Mouse (Mus musculus) midbrain, postnatal 0 days (tissue): ENCODE results near the gene Mbnl2. TPM values are rescaled to one million over a fixed set of nuclear protein-coding genes. Genes with fewer than 3 reads are reported as not detected.

Experiments
- ATAC-seq: fragments of 200-750 bp; cut with Nextera tagmentation; 2 replicates; pipeline ENCODE4 v1.8.0; 2017; ENCODE audit warnings: moderate number of reproducible peaks, mild to moderate bottlenecking, moderate TSS enrichment, moderate library complexity; ENCODE audit not compliant: low FRiP score
- DNase-seq: peaks from one replicate; pipeline ENCODE4 v3.0.0-alpha.2; 2015; ENCODE audit warnings: low spot score
- H3K27ac ChIP-seq: fragments of 300-500 bp; sonication (generic); 2 replicates; pipeline ENCODE4 v1.5.1; 2014; ENCODE audit warnings: low read depth, mild to moderate bottlenecking, low read length, mixed read lengths
- H3K27me3 ChIP-seq: fragments of 300-500 bp; sonication (generic); 2 replicates; pipeline ENCODE4 v1.6.1; 2014; ENCODE audit warnings: low read length, control low read depth, mixed read lengths; ENCODE audit not compliant: insufficient read depth
- H3K36me3 ChIP-seq: fragments of 300-500 bp; sonication (generic); 2 replicates; pipeline ENCODE4 v1.6.1; 2014; ENCODE audit warnings: low read length, control low read depth, mixed read lengths; ENCODE audit not compliant: insufficient read depth
- H3K4me1 ChIP-seq: fragments of 300-500 bp; sonication (generic); 2 replicates; pipeline ENCODE4 v1.6.1; 2014; ENCODE audit warnings: mild to moderate bottlenecking, control low read depth, antibody characterized with exemption, low read length, mixed read lengths; ENCODE audit not compliant: insufficient read depth
- H3K4me2 ChIP-seq: fragments of 300-500 bp; sonication (generic); 2 replicates; pipeline ENCODE4 v1.6.1; 2014; ENCODE audit warnings: low read depth, mild to moderate bottlenecking, low read length, mixed read lengths; ENCODE audit not compliant: poor library complexity, severe bottlenecking
- H3K4me3 ChIP-seq: fragments of 300-500 bp; sonication (generic); 2 replicates; pipeline ENCODE4 v1.5.1; 2014; ENCODE audit warnings: low read depth, mild to moderate bottlenecking, low read length, moderate library complexity
- H3K9ac ChIP-seq: fragments of 300-500 bp; sonication (generic); replicated peaks from 2 replicates; pipeline ENCODE4 v1.6.1; 2014; ENCODE audit warnings: mild to moderate bottlenecking, low read length, moderate library complexity, mixed read lengths; ENCODE audit not compliant: poor library complexity, severe bottlenecking
- H3K9me3 ChIP-seq: fragments of 300-500 bp; sonication (generic); 2 replicates; pipeline ENCODE4 v1.6.1; 2016; ENCODE audit warnings: low read length, control low read depth
- CTCF ChIP-seq: IDR thresholded peaks from 2 replicates; pipeline ENCODE4 v1.5.1; 2016; ENCODE audit warnings: antibody characterized with exemption, mild to moderate bottlenecking
- WGBS: fragments of 180-500 bp; shearing (Covaris S2); extraction: QIAGEN DNeasy Blood & Tissue Kit; methylation state at CpG from one replicate; pipeline ENCODE4 v1.1.7; 2014; 5-methylcytosine and 5-hydroxymethylcytosine counted together
- polyA plus RNA-seq: library from polyadenylated mRNA; unstranded; fragments of >200 nt; fragmentation: Nextera tagmentation; extraction: Ambion mirVana; gene quantifications from 2 replicates; pipeline ENCODE4 v1.2.1, GENCODE M21; 2015
- total RNA-seq: library from RNA; depleted of rRNA; stranded (reverse); fragments of >200 nt; gene quantifications from 2 replicates; pipeline ENCODE4 v1.2.3, GENCODE M21; 2014

Gene Mbnl2
- total and polyA plus RNA-seq, 2 experiments from 2014 or later = 19.5 to 41.4 TPM

GRCm38 (mm10) chr14:120405597-120405996, 130.1 kb downstream of the Mbnl2 start:
- H3K9ac ChIP-seq = no peak overlapping the region
- H3K27me3 ChIP-seq = no peaks in the 10 kb centered on the region
- WGBS = 92% methylated on average over 3 of the region's 3 CpGs
- H3K9me3 ChIP-seq = no peaks in the 10 kb centered on the region
- DNase-seq (no peak), ATAC-seq (no peak)
- H3K27ac ChIP-seq = no peak overlapping the region
- no peak overlapping the region for H3K4me2 ChIP-seq
- no peak for TF ChIP-seq CTCF
- no peaks in the 10 kb centered on the region for H3K4me1 ChIP-seq
- no peak overlapping the region for H3K4me3 ChIP-seq
- 0 out of 2 replicates have a peak, but pooled peaks cover 7% of the 10 kb centered on the region for H3K36me3 ChIP-seq

- 86% methylated on average over 6 of the region's 6 CpGs for WGBS
- Histone ChIP-seq H3K4me2 (no peak overlapping the region), H3K27ac (no peak overlapping the region), H3K9me3 (no peaks in the 10 kb centered on the region), H3K9ac (no peak overlapping the region), H3K4me1 (no peaks in the 10 kb centered on the region), H3K4me3 (no peak overlapping the region), H3K27me3 (no peaks in the 10 kb centered on the region), H3K36me3 (0 out of 2 replicates have a peak, but pooled peaks cover 4% of the 10 kb centered on the region)
- TF ChIP-seq CTCF = no peak
- ATAC-seq (no peak), DNase-seq (no peak)
Observed at GRCm38 (mm10) chr14:120406271-120406670, 130.8 kb downstream of the Mbnl2 start.

GRCm38 (mm10) chr14:120406820-120407219, 131.4 kb downstream of the Mbnl2 start:
- Histone ChIP-seq H3K9ac (no peak overlapping the region), H3K4me2 (no peak overlapping the region), H3K27ac (no peak overlapping the region), H3K36me3 (0 out of 2 replicates have a peak, but pooled peaks cover 3% of the 10 kb centered on the region), H3K27me3 (no peaks in the 10 kb centered on the region), H3K4me1 (no peaks in the 10 kb centered on the region), H3K4me3 (no peak overlapping the region), H3K9me3 (no peaks in the 10 kb centered on the region)
- WGBS = 84% methylated on average over 8 of the region's 8 CpGs
- DNase-seq (no peak), ATAC-seq (no peak)
- TF ChIP-seq CTCF = no peak

GRCm38 (mm10) chr14:120409854-120410253, 134.4 kb downstream of the Mbnl2 start:
- TF ChIP-seq CTCF = no peak
- Histone ChIP-seq H3K4me3 (no peak overlapping the region), H3K27me3 (no peaks in the 10 kb centered on the region), H3K4me2 (no peak overlapping the region), H3K9ac (no peak overlapping the region), H3K4me1 (no peaks in the 10 kb centered on the region), H3K27ac (no peak overlapping the region), H3K9me3 (no peaks in the 10 kb centered on the region), H3K36me3 (0 out of 2 replicates have a peak, but pooled peaks cover 3% of the 10 kb centered on the region)
- DNase-seq (no peak), ATAC-seq (no peak)
- WGBS = 90% methylated on average over 10 of the region's 10 CpGs

- Histone ChIP-seq H3K27ac (no peak overlapping the region), H3K27me3 (no peaks in the 10 kb centered on the region), H3K9ac (no peak overlapping the region), H3K4me2 (no peak overlapping the region), H3K36me3 (no peaks in the 10 kb centered on the region), H3K9me3 (no peaks in the 10 kb centered on the region), H3K4me1 (no peaks in the 10 kb centered on the region), H3K4me3 (no peak overlapping the region)
- 74% methylated on average over 9 of the region's 9 CpGs for WGBS
- ATAC-seq (no peak), DNase-seq (peak; percentile 48)
- no peak for TF ChIP-seq CTCF
Observed at GRCm38 (mm10) chr14:120416886-120417285, 141.4 kb downstream of the Mbnl2 start.

GRCm38 (mm10) chr14:120418964-120419363, 143.5 kb downstream of the Mbnl2 start:
- Histone ChIP-seq H3K9ac (no peak overlapping the region), H3K4me3 (no peak overlapping the region), H3K4me1 (no peaks in the 10 kb centered on the region), H3K36me3 (no peaks in the 10 kb centered on the region; the same call in 1 of the 2 replicates), H3K4me2 (no peak overlapping the region), H3K9me3 (no peaks in the 10 kb centered on the region), H3K27ac (no peak overlapping the region), H3K27me3 (no peaks in the 10 kb centered on the region)
- no peak for TF ChIP-seq CTCF
- 70% methylated on average over 14 of the region's 14 CpGs for WGBS
- no peak for DNase-seq
- ATAC-seq = no peak
